Mouse (Mus musculus) MEL-GATA-1-ER (cell line): ENCODE measurements around the gene Emc9.
A peak's percentile ranks its signal among the peaks of the same experiment; 100 is the strongest.

Source experiments
- DNase-seq: peaks from one replicate; pipeline ENCODE4 v3.0.0-alpha.2; 2012; ENCODE audit warnings: low read depth; ENCODE audit errors: extremely low read depth

Gene Emc9

GRCm38 (mm10) chr14:55584702-55585565 is at the start of gene Emc9:
Gene Emc9 (minus strand): TSS chr14:55585302.
- DNase-seq, result peak; percentile 86

GRCm38 (mm10) chr14:55629312-55629711 is 44.2 kb upstream of the Emc9 start:
- no peak for DNase-seq

GRCm38 (mm10) chr14:55628077-55628827 is 43.1 kb upstream of the Emc9 start:
- no peak for DNase-seq

GRCm38 (mm10) chr14:55618486-55619195 is 33.5 kb upstream of the Emc9 start:
- peak; percentile 33 for DNase-seq

GRCm38 (mm10) chr14:55617822-55618221 is 32.7 kb upstream of the Emc9 start, which contains the start of gene Rec8:
Gene Rec8 (plus strand): TSS chr14:55618037.
- DNase-seq, result no peak

GRCm38 (mm10) chr14:55616844-55617243 is 31.7 kb upstream of the Emc9 start:
- no peak for DNase-seq

GRCm38 (mm10) chr14:55615876-55616275 is 30.8 kb upstream of the Emc9 start:
- no peak for DNase-seq

GRCm38 (mm10) chr14:55614565-55615178 is 29.6 kb upstream of the Emc9 start:
- DNase-seq, result peak; percentile 89

GRCm38 (mm10) chr14:55613346-55613745 is 28.2 kb upstream of the Emc9 start:
- no peak for DNase-seq

GRCm38 (mm10) chr14:55608339-55608738 is 23.2 kb upstream of the Emc9 start:
- DNase-seq, result no peak

- no peak for DNase-seq
Observed at GRCm38 (mm10) chr14:55605743-55606459, 20.8 kb upstream of the Emc9 start.

- no peak for DNase-seq
Observed at GRCm38 (mm10) chr14:55604823-55605222, 19.7 kb upstream of the Emc9 start.

- DNase-seq, result peak; percentile 89
Observed at GRCm38 (mm10) chr14:55603633-55604576, 18.8 kb upstream of the Emc9 start.

- DNase-seq, result no peak
Observed at GRCm38 (mm10) chr14:55603271-55603632, 18.1 kb upstream of the Emc9 start, which contains the start of gene Irf9. Gene Irf9 (plus strand): TSS chr14:55603571.

GRCm38 (mm10) chr14:55598521-55599390 is 13.7 kb upstream of the Emc9 start:
- DNase-seq, result no peak

GRCm38 (mm10) chr14:55596036-55596690 is 11.1 kb upstream of the Emc9 start:
- DNase-seq, result no peak

- peak; percentile 15 for DNase-seq
Observed at GRCm38 (mm10) chr14:55592226-55592625, 7.1 kb upstream of the Emc9 start.

- peak; percentile 94 for DNase-seq
Observed at GRCm38 (mm10) chr14:55591331-55591891, 6.3 kb upstream of the Emc9 start, which contains the start of gene Rnf31. Gene Rnf31 (plus strand): TSS chr14:55591708.
